Mouse (Mus musculus) gonadal fat pad, adult 2 months (tissue): ENCODE results near the gene Cntnap5b. TPM values are rescaled to one million over a fixed set of nuclear protein-coding genes. Genes with fewer than 3 reads are reported as not detected.

Source experiments
- DNase-seq: peaks from one replicate; pipeline ENCODE4 v3.0.0-alpha.2; 2012; ENCODE audit warnings: low read depth
- polyA plus RNA-seq: library from polyadenylated mRNA; depleted of rRNA; stranded (reverse); fragments of >200 nt; gene quantifications from 2 replicates; pipeline ENCODE4 v1.2.3, GENCODE M21; 2012; rRNA removed

Cntnap5b gene
- 0.07 and 0.08 TPM in 2 replicates for polyA plus RNA-seq

GRCm38 (mm10) chr1:99772614-99773013, at the start of gene Cntnap5b:
Gene Cntnap5b (plus strand): TSS chr1:99772765.
- no peak for DNase-seq

- no peak for DNase-seq
Measured at GRCm38 (mm10) chr1:99759996-99760395, 12.6 kb upstream of the Cntnap5b start.

GRCm38 (mm10) chr1:99772183-99772582, 382 bp upstream of the Cntnap5b start:
- no peak for DNase-seq

- no peak for DNase-seq
Measured at GRCm38 (mm10) chr1:99774144-99774543, 1.6 kb downstream of the Cntnap5b start.

GRCm38 (mm10) chr1:99813334-99814110, 41.0 kb downstream of the Cntnap5b start:
- no peak for DNase-seq

GRCm38 (mm10) chr1:99872344-99872743, 99.8 kb downstream of the Cntnap5b start:
- DNase-seq, result no peak

GRCm38 (mm10) chr1:99907774-99908173, 135.2 kb downstream of the Cntnap5b start:
- no peak for DNase-seq

GRCm38 (mm10) chr1:99943515-99943914, 170.9 kb downstream of the Cntnap5b start:
- no peak for DNase-seq

- DNase-seq, result no peak
Measured at GRCm38 (mm10) chr1:99959428-99959987, 186.9 kb downstream of the Cntnap5b start.

GRCm38 (mm10) chr1:99967300-99968089, 194.9 kb downstream of the Cntnap5b start:
- DNase-seq, result no peak

GRCm38 (mm10) chr1:99970184-99971086, 197.9 kb downstream of the Cntnap5b start:
- peak; percentile 66 for DNase-seq

- DNase-seq, result peak; percentile 89
Measured at GRCm38 (mm10) chr1:100001226-100001625, 228.7 kb downstream of the Cntnap5b start.

- peak; percentile 85 for DNase-seq
Measured at GRCm38 (mm10) chr1:100006021-100006745, 233.6 kb downstream of the Cntnap5b start.

GRCm38 (mm10) chr1:100041808-100042207, 269.2 kb downstream of the Cntnap5b start:
- no peak for DNase-seq

- DNase-seq, result no peak
Measured at GRCm38 (mm10) chr1:100079812-100080211, 307.2 kb downstream of the Cntnap5b start.

GRCm38 (mm10) chr1:100100516-100100915, 328.0 kb downstream of the Cntnap5b start:
- DNase-seq, result peak; percentile 28

- no peak for DNase-seq
Measured at GRCm38 (mm10) chr1:100101017-100101416, 328.5 kb downstream of the Cntnap5b start.

- peak; percentile 10 for DNase-seq
Measured at GRCm38 (mm10) chr1:100104343-100104742, 331.8 kb downstream of the Cntnap5b start.

- no peak for DNase-seq
Measured at GRCm38 (mm10) chr1:100122410-100122935, 349.9 kb downstream of the Cntnap5b start.

GRCm38 (mm10) chr1:100163588-100164357, 391.2 kb downstream of the Cntnap5b start:
- no peak for DNase-seq
